Mouse (Mus musculus): ENCODE measurements around the gene Rcc1. TPM values are rescaled to one million over a fixed set of nuclear protein-coding genes. Genes with fewer than 3 reads are reported as not detected.
"Not testable (repeated sequence)": the region's sequence is repeated elsewhere in the genome, so short reads cannot be mapped to it uniquely, and the experiment has no call there.

Rcc1 gene
- total RNA-seq, 2 experiments from 2014 or later, result 6.4 to 7.5 TPM

DNA sequence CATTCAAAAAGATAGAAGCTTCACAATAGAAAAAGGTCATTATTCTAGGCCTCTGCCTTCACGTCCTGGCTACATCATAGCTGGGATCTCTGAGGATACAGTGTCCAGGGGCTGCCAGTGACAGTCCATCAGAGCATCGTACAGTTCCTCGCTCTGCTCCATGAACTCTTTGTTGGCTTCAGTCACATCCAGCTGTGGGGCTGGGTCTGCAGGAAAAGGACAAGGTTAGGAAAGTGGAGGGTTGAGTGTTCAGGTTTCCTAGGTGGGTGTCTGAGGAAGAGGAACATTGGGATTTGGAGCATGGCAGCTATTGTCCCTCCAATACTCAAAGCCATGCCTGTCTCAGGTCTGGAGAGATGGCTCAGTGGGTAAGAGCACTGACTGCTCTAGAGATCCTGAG, 41.6 kb downstream of the Rcc1 start:
- no peak for DNase-seq

DNA sequence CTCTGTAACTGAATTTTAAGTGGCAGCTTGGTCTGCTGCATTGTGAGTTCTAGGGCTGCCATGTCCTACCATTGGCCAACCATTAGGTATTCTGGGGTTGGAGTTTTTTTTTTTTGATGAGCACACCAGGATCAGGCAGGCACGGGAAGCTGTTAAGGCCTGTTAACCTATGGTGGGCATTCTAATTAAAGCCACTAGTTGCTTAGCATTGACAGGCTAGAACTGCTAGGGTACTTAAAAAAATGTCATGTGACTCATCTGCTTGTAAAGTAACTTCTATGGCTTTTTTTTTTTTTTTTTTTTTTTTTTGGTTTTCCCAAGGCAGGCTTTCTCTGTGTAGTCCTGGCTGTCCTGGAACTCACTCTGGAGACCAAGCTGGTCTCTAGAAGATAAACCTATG, 42.2 kb downstream of the Rcc1 start:
- DNase-seq, result no peak

DNA sequence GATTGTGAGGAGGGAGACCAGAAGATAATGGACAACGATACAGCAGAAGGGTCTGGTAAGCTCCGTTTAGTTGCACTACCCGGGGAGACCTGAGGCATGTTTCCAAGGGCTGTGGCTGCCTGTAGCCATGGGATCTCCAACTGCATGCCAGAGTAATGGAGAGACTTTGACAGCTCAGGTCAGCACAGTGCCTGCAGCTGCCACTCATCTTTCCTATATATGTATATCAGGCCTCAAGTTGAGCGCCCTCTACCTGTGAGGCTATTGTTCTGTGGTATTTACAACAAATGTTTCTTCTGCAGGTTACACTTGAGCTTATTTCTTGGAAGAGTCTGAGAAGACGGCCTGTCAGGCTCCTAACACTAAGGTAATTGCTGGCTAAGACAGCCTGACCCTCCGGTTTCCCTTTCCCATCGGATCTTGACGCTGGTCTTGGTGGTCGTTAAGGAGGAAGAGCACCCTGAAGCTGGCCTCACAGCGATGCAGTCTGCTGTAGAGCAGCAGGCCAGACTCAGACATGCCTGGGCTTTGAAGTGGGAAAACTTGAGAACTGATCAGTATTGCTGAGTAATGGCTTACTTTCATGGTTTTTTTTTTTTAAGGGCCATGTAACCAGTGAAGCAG, 43.4 kb downstream of the Rcc1 start:
- peak; percentile 38 to 62 for DNase-seq

DNA sequence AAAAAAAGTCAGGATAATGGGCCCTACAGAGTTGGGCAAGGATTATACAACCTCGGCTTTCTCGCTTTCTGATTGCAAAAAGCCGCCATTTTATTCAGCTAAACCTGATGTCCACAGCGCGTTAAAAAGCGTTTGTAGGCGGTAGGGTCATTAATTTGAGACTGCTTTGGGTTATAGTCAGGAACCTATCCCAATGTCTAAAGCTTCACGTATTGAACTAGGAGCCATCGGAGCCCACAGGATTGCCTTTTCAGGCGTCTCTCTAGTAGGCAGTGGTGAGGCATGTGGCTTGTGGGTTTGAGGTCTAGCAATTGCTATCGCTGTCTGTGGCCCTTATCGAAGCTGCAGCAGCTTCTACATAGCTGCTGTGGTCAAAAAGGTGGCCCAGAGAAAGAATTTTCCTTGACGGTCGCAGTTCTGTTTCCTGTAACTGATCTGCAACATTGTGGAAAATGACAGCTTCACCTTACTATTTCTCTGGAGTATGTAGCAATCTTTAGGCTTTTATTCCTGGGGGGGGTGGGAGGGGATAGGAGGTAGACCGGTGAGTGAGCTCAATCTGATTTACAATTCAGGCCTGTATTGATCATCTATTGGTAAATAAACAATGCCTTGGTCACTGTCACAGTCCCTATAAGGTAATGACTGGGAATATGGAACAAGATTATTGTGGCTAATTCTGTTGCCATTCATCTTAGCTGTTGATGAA, 44.1 kb downstream of the Rcc1 start:
- DNase-seq, result peak in 1 of 2 experiments; percentile 38

DNA sequence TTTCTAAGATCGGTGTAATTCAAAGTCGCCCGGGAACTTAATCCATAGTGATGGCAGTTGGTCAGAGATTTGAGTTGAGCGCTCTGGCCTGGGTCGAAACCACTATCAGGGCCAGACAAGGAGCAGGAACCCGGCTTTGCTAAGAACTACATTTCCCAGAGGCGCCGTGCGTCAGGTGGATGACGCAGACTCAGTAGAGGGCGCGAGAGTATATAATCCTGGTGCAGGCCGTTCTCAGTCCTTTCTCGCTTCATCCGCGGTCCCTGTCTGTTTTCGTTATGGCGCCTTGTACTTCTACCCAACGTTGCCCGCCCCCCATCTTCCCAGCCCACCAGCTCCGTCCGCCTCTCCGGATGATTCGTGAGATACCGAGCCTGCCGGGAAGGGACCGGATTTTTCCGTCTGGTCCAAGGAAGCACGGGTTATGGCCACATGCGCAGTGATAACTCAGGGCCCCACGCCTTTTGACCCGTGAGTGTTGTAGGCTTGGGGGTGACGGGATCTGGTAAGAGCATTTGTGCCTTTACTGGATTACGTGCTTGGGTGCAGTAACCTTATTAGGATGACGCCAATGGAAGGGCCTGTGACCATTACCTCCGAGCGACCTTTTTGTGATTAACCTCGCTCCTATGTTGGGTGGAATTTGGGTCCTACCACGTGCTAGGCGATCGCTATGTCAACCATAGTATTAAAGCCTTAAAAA, 44.8 kb downstream of the Rcc1 start:
- peak; percentile 94 to 96 for DNase-seq

DNA sequence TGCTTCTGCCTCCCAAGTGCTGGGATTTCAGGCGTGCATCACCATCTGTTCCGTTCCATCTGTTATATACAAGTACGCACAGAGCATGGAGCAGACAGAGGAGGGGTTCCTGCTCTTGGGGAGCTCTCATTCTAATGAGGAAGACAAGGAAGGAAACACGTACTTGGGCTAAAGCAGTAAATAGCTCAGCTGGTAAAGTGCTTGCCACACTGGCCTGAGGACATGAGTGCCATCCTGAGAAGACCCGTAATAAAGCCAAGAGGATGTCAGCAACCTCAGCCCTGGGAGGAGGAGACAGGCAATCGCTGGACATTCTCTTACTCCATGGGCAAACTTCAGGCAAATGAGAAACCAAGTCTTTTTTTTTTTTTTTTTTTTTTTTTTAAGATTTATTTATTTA, 47.4 kb downstream of the Rcc1 start:
- DNase-seq, result no peak

DNA sequence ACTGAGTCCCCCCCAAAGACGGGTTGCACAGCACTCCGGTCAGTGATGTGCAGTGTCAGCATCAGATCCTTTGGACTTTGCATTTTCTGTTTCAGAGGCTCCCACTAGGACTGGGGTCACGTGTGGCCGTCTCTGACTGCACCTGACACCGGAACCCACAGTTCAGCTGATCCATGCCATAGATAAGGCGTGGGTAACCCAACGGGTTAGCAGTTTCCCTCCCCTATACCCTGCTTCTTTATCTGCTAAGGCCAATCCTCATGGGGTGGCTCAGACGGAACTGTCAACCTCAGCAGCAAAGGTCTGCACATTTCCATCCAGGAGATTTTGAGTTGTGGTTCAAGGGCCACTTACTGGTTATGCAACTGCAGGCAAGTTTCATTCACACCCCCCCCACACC, 48.1 kb downstream of the Rcc1 start:
- DNase-seq, result no peak

DNA sequence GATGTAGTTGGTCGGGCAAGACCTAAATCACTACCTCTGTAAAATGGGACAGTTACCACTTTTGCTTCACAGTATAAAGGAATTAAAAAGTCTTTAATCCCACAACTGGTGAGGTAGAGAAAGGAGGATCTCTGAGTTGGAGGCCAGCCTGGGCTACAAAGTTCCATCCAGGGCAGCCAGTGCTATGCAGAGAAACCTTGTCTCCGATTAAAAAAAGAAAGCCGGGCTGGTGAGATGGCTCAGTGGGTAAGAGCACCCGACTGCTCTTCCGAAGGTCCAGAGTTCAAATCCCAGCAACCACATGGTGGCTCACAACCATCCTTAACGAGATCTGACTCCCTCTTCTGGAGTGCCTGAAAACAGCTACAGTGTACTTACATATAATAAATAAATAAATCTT, 49.9 kb downstream of the Rcc1 start:
- not testable (repeated sequence) for DNase-seq

DNA sequence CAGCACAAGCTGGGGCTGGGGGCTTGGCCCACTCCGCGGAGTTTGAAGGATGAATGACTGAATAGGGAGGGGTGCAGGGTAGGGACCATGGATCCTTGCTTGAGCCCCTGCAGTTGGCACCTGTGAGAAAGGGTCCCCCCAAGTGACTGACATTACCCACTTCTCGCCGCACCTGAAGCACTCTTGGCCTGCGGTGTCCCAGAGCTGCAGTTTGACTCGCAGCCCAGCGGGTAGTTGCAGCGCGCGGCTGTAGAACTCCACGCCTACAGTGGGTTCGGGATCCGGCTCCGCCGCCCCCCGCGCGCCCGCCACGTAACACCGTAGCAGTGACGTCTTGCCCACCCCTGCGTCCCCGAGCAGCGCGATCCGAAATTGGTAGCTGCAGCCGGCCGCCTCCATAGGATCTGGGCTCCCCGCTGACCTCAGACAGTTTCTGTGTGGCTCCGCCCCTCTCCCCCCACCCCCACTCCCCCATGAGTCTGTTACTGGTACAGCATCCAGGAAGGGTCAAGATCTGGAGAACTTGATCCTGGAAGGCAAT, 50.4 kb downstream of the Rcc1 start, which contains the start of gene Rab42:
Gene Rab42, minus strand, starts transcription at position 447 of the 541 bp plus-strand sequence.
- DNase-seq, result peak; percentile 62 to 64

DNA sequence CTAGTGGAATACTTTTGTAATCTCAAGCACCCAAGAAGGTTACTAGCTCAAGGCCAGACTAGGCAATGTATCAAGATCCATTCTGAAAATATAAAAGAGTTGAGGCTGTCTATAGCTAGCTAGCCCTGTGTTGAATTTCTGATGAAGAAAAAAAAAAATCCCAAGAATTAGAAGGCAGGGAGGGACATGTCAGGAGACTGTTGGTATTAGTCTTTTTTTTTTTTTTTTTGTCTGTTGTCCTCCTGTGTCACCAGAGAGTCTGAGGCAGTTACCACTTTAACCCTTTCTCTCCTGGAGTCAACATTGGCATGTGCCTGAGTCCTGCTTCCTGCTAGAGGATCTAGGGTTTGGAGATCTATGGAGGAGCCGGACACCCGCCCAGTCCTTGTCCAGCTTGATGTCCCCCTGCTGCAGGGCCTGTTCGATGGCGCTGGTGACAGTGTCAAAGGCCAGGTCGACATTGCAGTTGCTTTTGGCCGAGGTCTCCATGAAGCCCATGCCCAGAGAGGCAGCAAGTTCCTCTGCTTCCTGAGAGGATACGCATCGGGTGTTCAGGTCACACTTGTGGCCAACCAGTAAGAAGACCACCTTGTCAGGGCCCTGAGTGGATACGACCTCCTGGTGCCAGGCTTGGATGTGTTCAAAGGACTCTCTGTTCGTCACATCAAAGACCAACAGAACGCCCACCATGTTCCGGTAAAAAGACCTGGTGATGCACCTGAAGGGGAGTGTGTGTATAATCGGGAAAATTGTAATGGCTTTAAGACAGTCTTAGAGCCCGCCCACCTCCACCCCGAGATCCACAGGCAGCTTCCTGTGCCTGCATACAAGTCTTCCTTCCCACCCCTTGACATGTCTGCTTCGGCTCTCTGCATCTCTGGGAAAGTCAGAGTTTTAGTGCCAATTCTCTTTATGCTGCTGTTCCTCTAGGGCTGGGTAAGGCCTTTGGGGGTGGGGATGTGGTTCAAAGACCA, 51.2 kb downstream of the Rcc1 start:
- DNase-seq, result no peak

DNA sequence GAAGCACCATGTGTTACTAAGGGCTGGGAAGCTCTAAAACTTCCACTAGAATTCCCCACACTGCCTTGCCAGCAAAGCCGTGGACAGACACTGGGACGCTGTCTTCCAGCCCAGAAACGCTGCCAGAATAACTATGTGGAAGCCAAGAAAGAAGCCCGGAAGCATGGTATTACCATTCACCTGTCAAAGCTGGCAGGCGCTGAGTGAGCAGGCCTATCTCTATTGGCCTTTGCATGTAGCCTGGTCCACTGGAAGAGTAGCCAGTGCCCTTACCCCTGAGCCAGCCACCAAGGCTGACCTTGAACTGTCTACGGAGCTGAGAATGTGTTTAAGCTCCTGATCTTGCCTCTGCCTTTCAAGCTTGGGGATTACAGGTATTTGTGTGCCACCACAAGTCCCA, 51.9 kb downstream of the Rcc1 start:
- DNase-seq, result peak; percentile 56 to 73

DNA sequence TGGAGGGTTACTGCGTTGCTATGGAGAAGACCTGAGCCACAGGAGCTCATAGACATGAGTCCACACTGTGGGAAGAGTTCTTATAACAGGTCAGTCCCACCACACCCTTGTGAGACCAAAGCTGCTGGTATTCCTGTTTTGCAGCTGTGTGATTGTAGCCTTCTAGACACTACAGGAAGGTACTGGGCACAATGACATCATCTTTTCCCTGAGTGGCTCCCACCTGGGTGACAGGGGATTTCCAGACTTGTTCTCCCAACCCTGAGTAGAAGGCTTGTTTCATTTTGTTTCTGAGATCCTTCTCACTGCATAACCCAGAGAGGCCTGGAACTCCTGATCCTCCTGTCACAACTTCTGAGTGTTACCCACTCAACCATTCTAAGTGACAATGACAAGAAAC, 53.6 kb downstream of the Rcc1 start:
- DNase-seq, result no peak

DNA sequence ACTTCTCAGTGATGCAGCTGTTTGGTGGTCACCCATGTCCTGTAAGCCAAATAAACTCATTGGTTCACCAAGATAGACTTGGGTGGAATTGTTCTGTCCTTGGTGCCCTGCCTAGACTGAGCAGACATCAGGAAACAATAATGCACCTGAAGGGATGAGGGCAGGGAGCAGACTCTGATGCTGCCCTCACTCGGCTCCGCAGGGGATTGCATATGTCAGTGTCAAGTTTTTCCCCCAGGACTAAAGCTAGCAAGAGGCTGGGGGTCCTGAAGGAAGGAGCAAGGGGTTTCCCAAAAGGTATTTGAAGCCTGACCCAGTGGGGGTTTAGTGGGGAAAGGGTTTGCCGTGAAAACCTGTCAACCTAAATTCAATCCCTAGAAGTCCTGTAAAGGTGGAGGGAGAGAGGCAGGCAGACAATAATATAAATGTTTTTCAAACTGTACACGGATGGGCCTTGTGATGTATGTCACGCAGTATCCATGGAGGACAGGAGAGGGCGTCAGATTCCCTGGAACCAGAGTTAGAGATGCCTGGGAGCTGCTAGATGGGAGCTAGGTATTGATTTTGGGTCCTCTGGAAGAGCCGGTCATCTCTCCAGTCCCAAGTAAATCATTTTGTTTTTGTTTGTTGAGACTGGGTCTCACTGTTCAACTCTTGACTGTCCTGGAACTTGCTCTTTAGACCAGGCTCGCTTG, 57.6 kb downstream of the Rcc1 start:
- DNase-seq, result no peak

DNA sequence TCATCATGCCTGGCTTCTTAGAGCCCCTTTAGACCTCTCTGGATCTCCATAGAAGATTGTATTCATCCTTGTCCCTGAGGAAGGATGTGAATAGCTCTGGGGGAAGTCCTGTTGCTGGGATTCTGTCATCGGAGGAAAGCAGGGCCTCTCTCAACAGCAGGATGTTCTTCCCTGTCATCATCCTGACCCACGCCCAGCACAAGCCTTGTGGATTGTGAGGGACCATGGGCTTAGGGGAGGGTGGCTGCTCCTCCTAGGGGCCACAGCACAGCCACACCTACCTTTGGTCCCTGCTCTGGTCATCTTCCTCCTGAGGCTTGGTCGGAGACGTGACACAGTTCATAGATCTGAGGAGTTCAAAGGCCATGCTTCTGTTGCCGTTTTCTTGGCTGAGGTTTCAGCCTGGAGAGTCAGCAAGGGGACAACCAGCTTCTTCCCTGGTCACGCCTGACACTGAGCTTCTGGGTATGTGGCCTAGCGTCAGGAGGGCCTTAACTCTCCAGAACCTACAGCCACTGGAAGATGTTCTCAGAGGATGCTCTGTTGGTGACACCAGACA, 59.6 kb downstream of the Rcc1 start:
- no peak for DNase-seq

DNA sequence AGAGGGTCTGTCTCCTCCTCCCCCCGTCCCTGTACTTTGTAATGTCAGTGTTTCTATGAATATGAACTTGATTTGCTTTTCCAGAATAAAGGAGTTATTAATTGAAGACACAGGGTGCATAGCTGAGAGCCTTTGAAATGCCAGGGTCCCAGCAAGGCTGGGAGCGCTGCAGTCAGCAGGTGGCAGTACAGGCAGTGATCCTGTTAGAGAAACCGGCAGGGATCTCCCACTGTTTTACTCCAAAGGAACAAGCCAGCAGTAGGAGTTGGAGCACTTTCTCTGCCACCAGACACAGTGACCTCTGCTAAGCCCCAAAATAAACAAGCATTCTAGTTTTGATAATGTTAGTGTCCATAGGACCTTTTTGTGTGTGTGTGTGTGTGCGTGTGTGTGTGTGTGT, 60.4 kb downstream of the Rcc1 start:
- DNase-seq, result peak; percentile 47 to 71

DNA sequence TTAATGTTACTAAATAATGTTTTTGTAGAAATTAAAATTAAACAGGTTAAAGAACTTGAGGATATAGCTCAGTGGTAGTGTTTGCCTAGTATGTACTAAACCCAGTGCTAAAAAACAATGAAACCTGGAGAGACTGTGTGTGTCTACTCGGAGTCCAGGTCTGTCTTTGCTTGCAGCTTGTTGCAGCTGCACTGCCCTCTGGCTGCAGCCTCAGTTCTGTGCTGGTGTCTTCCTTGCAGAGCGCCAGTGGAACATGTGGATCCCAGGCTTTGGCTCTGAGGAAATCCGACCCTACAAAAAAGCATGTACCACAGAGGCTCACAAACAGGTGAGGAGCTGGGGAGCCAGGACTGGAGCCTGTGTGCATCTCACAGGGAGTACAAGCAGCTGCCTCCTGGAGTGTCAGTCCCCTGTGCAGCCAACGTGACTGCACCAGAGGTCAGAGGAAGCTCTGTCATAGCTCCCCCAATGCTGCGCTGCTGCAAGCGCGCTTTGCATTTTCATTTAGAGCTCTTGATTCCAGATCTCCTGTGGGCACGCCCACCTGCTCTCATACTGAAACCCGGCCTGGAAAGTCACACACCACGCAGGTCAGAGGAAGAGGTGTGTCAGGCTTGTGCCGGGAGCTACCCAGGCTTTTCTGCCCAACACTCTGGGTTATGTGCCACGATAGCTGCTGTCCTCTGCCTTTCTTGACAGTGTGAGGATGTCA, 61.6 kb downstream of the Rcc1 start:
- DNase-seq, result no peak

DNA sequence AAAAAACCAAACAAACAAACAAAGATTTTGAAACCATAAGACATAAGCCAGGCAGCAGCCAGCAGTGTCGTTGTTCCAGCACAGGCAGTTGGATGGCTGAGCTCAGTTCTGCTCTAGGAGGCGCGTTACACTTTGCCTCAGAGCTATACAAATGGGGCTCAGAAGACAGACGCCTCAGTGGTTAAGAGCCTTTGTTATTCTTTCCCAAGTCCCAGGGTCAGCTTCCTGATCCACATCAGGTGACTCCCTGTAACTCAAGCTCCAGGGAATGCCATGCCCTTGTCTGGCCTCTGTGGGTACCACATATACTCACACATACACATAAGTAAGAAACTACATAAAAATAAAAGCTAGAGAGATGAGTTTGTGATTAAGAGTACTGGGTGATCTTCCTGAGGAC, 62.3 kb downstream of the Rcc1 start:
- no peak for DNase-seq

DNA sequence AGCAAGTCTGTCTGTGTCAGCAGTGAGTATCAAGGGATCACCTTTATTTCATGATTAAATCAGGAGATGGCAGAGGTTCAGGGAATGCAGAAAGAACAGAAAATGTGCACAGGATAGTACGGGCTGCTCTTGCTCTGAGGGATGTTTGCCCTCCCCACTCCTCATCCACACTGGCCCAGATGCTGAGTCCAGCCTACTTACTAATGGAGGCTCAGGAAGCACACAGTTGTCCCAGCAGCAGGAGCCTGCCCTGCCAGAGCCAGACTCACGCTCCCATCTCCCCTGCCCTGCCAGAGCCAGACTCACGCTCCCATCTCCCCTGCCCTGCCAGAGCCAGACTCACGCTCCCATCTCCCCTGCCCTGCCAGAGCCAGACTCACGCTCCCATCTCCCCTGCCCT, 64.6 kb downstream of the Rcc1 start:
- not testable (repeated sequence) for DNase-seq

All from heart, adult 18-20 months (tissue).